Mouse (Mus musculus) heart, embryonic 11.5 days (tissue): ENCODE results near the gene Rnf225. TPM values are rescaled to one million over a fixed set of nuclear protein-coding genes. Genes with fewer than 3 reads are reported as not detected.

ENCODE experiments used
- ATAC-seq: fragments of 200-750 bp; cut with Nextera tagmentation; replicated peaks from 2 replicates; pipeline ENCODE4 v1.8.0; 2017; ENCODE audit warnings: moderate library complexity; ENCODE audit not compliant: insufficient number of reproducible peaks, low FRiP score, low TSS enrichment
- H3K27ac ChIP-seq: fragments of 300-500 bp; sonication (generic); 2 replicates; pipeline ENCODE4 v1.5.1; 2014; ENCODE audit warnings: mild to moderate bottlenecking, low read depth, low read length
- H3K27me3 ChIP-seq: fragments of 300-500 bp; sonication (generic); 2 replicates; pipeline ENCODE4 v1.6.1; 2014; ENCODE audit warnings: mild to moderate bottlenecking, low read length, mixed read lengths; ENCODE audit not compliant: control insufficient read depth, insufficient read depth
- H3K36me3 ChIP-seq: fragments of 300-500 bp; sonication (generic); 2 replicates; pipeline ENCODE4 v1.6.1; 2014; ENCODE audit warnings: mild to moderate bottlenecking, low read length, moderate library complexity, mixed read lengths; ENCODE audit not compliant: control insufficient read depth, insufficient read depth
- H3K4me1 ChIP-seq: fragments of 300-500 bp; sonication (generic); 2 replicates; pipeline ENCODE4 v1.6.1; 2014; ENCODE audit warnings: low read length; ENCODE audit not compliant: control insufficient read depth, insufficient read depth
- H3K4me2 ChIP-seq: fragments of 300-500 bp; sonication (generic); 2 replicates; pipeline ENCODE4 v1.6.1; 2014; ENCODE audit warnings: mild to moderate bottlenecking, moderate library complexity
- H3K4me3 ChIP-seq: fragments of 300-500 bp; sonication (generic); 2 replicates; pipeline ENCODE4 v1.5.1; 2014; ENCODE audit warnings: low read depth, low read length
- H3K9ac ChIP-seq: fragments of 300-500 bp; sonication (generic); 2 replicates; pipeline ENCODE4 v1.6.1; 2014; ENCODE audit warnings: mild to moderate bottlenecking, low read depth, low read length, moderate library complexity
- H3K9me3 ChIP-seq: fragments of 300-500 bp; sonication (generic); replicated peaks from 2 replicates; pipeline ENCODE4 v1.6.1; 2016; ENCODE audit warnings: low read length; ENCODE audit not compliant: control insufficient read depth
- WGBS: fragments of 180-500 bp; shearing (Covaris S2); extraction: QIAGEN DNeasy Blood & Tissue Kit; methylation state at CpG from one replicate; pipeline ENCODE4 v1.1.7; 2014; ENCODE audit not compliant: insufficient replicate concordance; 5-methylcytosine and 5-hydroxymethylcytosine counted together
- polyA plus RNA-seq: library from polyadenylated mRNA; unstranded; fragments of >200 nt; fragmentation: Nextera tagmentation; extraction: Ambion mirVana; gene quantifications from 2 replicates; pipeline ENCODE4 v1.2.1, GENCODE M21; 2014

The Rnf225 gene
- polyA plus RNA-seq, 1 experiment from 2014 or later: 0.53 TPM

GRCm38 (mm10) chr7:12940599-12940998 lies 13.4 kb downstream of the Rnf225 start:
- H3K36me3 ChIP-seq: no peaks in the 10 kb centered on the region
- H3K9ac ChIP-seq: no peak overlapping the region
- no peak overlapping the region for H3K4me2 ChIP-seq
- H3K27ac ChIP-seq: no peak overlapping the region
- H3K9me3 ChIP-seq: no peaks in the 10 kb centered on the region
- no peaks in the 10 kb centered on the region for H3K4me1 ChIP-seq
- no peak overlapping the region for H3K4me3 ChIP-seq
- H3K27me3 ChIP-seq: no peaks in the 10 kb centered on the region
- no peak for ATAC-seq
- WGBS: 82% methylated on average over 4 of the region's 4 CpGs

- H3K27me3 ChIP-seq: no peaks in the 10 kb centered on the region
- no peak for ATAC-seq
- H3K9ac ChIP-seq: no peak overlapping the region
- no peaks in the 10 kb centered on the region for H3K36me3 ChIP-seq
- no peaks in the 10 kb centered on the region for H3K9me3 ChIP-seq
- no peak overlapping the region for H3K4me3 ChIP-seq
- no peak overlapping the region for H3K4me2 ChIP-seq
- no peaks in the 10 kb centered on the region for H3K4me1 ChIP-seq
- no peak overlapping the region for H3K27ac ChIP-seq
Observed at GRCm38 (mm10) chr7:12943488-12943887, 16.3 kb downstream of the Rnf225 start.

GRCm38 (mm10) chr7:12949032-12949871 lies 22.0 kb downstream of the Rnf225 start:
- H3K9me3 ChIP-seq: no peaks in the 10 kb centered on the region
- no peaks in the 10 kb centered on the region for H3K36me3 ChIP-seq
- H3K4me1 ChIP-seq: 0 out of 2 replicates have a peak, but pooled peaks cover 3% of the 10 kb centered on the region
- peak overlapping the region; percentile 44 for H3K9ac ChIP-seq
- 11% methylated on average over 35 of the region's 35 CpGs for WGBS
- peak overlapping the region; percentile 68 for H3K4me2 ChIP-seq
- no peaks in the 10 kb centered on the region for H3K27me3 ChIP-seq
- peak overlapping the region; percentile 61 for H3K27ac ChIP-seq
- peak overlapping the region; percentile 40 for H3K4me3 ChIP-seq
- ATAC-seq: peak; percentile 95

- ATAC-seq: peak; percentile 53
- Histone ChIP-seq H3K36me3 (no peaks in the 10 kb centered on the region), H3K27ac (peak overlapping the region; percentile 61), H3K4me1 (0 out of 2 replicates have a peak, but pooled peaks cover 3% of the 10 kb centered on the region), H3K9ac (peak overlapping the region; percentile 44), H3K27me3 (no peaks in the 10 kb centered on the region), H3K4me2 (peak overlapping the region; percentile 68), H3K9me3 (no peaks in the 10 kb centered on the region), H3K4me3 (peak overlapping the region; percentile 40)
- WGBS: 5% methylated on average over 16 of the region's 16 CpGs
Observed at GRCm38 (mm10) chr7:12949872-12950229, 22.6 kb downstream of the Rnf225 start.

- H3K27ac ChIP-seq: no peak overlapping the region
- H3K4me2 ChIP-seq: no peak overlapping the region
- H3K4me1 ChIP-seq: 0 out of 2 replicates have a peak, but pooled peaks cover 3% of the 10 kb centered on the region
- no peak for ATAC-seq
- H3K9me3 ChIP-seq: no peaks in the 10 kb centered on the region
- 48% methylated on average over 3 of the region's 3 CpGs for WGBS
- no peak overlapping the region for H3K4me3 ChIP-seq
- no peak overlapping the region for H3K9ac ChIP-seq
- H3K27me3 ChIP-seq: no peaks in the 10 kb centered on the region
- no peaks in the 10 kb centered on the region for H3K36me3 ChIP-seq
Observed at GRCm38 (mm10) chr7:12954896-12955295, 27.7 kb downstream of the Rnf225 start.

- H3K27me3 ChIP-seq: no peaks in the 10 kb centered on the region
- H3K27ac ChIP-seq: no peak overlapping the region
- no peaks in the 10 kb centered on the region for H3K9me3 ChIP-seq
- 63% methylated on average over 5 of the region's 5 CpGs for WGBS
- H3K9ac ChIP-seq: no peak overlapping the region
- no peak for ATAC-seq
- no peaks in the 10 kb centered on the region for H3K36me3 ChIP-seq
- no peaks in the 10 kb centered on the region for H3K4me1 ChIP-seq
- H3K4me2 ChIP-seq: no peak overlapping the region
- no peak overlapping the region for H3K4me3 ChIP-seq
Observed at GRCm38 (mm10) chr7:12957511-12957910, 30.3 kb downstream of the Rnf225 start.

- WGBS: 79% methylated on average over 4 of the region's 4 CpGs
- no peak overlapping the region for H3K4me3 ChIP-seq
Observed at GRCm38 (mm10) chr7:12958948-12959347, 31.7 kb downstream of the Rnf225 start.

GRCm38 (mm10) chr7:12959718-12960117 lies 32.5 kb downstream of the Rnf225 start:
- Histone ChIP-seq H3K9ac (no peak overlapping the region), H3K27me3 (no peaks in the 10 kb centered on the region), H3K27ac (no peak overlapping the region), H3K9me3 (no peaks in the 10 kb centered on the region), H3K4me2 (no peak overlapping the region), H3K4me1 (no peaks in the 10 kb centered on the region), H3K4me3 (no peak overlapping the region), H3K36me3 (no peaks in the 10 kb centered on the region)
- WGBS: 22% methylated on average over 4 of the region's 4 CpGs
- no peak for ATAC-seq

More at GRCm38 (mm10) chr7:12958948-12959347, 31.7 kb downstream of the Rnf225 start:
- no peak overlapping the region for H3K4me2 ChIP-seq
- H3K36me3 ChIP-seq: no peaks in the 10 kb centered on the region
- no peaks in the 10 kb centered on the region for H3K9me3 ChIP-seq
- no peaks in the 10 kb centered on the region for H3K4me1 ChIP-seq
- H3K27me3 ChIP-seq: no peaks in the 10 kb centered on the region
- H3K9ac ChIP-seq: no peak overlapping the region
- H3K27ac ChIP-seq: no peak overlapping the region
- no peak for ATAC-seq
